Mouse (Mus musculus) ovary, adult 2 months (tissue): ENCODE results near the gene Gpr63. TPM values are rescaled to one million over a fixed set of nuclear protein-coding genes. Genes with fewer than 3 reads are reported as not detected.

Source experiments
- polyA plus RNA-seq: library from polyadenylated mRNA; depleted of rRNA; stranded (reverse); fragments of >200 nt; gene quantifications from 2 replicates; pipeline ENCODE4 v1.2.3, GENCODE M21; 2012; rRNA removed

Gene Gpr63
- 6.9 and 8.4 TPM in 2 replicates for polyA plus RNA-seq

GRCm38 (mm10) chr4:24966299-24966991 lies at the start of gene Gpr63:
Gpr63 (plus strand) TSS chr4:24966407.

Other genes starting within 250 kb of the Gpr63 start
- 2.2 and 4.0 TPM in 2 replicates for gene Klhl32, start 115.3 kb upstream of the Gpr63 start, polyA plus RNA-seq
- 2.1 and 3.2 TPM in 2 replicates for gene Ndufaf4, start 68.3 kb upstream of the Gpr63 start, polyA plus RNA-seq